Comparison of ENCODE assay signal across 24 mouse cellular contexts in genomic region chr11:47250301-47250700, GRCm38 (mm10).
DNase-seq lines count a peak whose midpoint lies in the region; ATAC-seq and TF ChIP-seq lines count a peak whose summit lies in the region.
"Had no signal": no experiment of that assay in that cellular context is flagged by ENCODE, and none has a peak within 500 bp of the region (broad histone marks: within the 10 kb centered on the region; RNA-seq: fewer than 3 reads in every experiment).

No protein-coding gene starts in this region.

- ATAC-seq in forebrain, embryonic 14.5 days = no peak
- ATAC-seq in forebrain, embryonic 11.5 days (replicated peaks; ENCODE audit: low FRiP score) = no peak
- no peak for ATAC-seq in midbrain, postnatal 0 days (ENCODE audit: low FRiP score)
- no peak for ATAC-seq in midbrain, embryonic 11.5 days (ENCODE audit: low FRiP score)
- ATAC-seq: inflammation-experienced regulatory T-cells, adult 6 months; liver, postnatal 0 days; midbrain, embryonic 16.5 days had no signal

- H3K9ac ChIP-seq in forebrain, embryonic 14.5 days (ENCODE audit: low read length) = no peak overlapping the region
- H3K9ac ChIP-seq in forebrain, embryonic 11.5 days (ENCODE audit: low read length) = no peak overlapping the region
- no peak overlapping the region for H3K9ac ChIP-seq in midbrain, postnatal 0 days (replicated peaks; ENCODE audit: low read length, poor library complexity, severe bottlenecking)
- H3K9ac ChIP-seq in midbrain, embryonic 11.5 days (ENCODE audit: low read length) = no peak overlapping the region
- H3K9ac ChIP-seq: embryonic facial prominence, embryonic 12.5 days; forebrain, postnatal 0 days; liver, postnatal 0 days had no signal

- peaks cover 5% of the 10 kb centered on the region; the same call in 1 of the 2 replicates for H3K4me1 ChIP-seq in forebrain, embryonic 14.5 days (ENCODE audit: control insufficient read depth, insufficient read depth, low read length)
- H3K4me1 ChIP-seq in forebrain, embryonic 11.5 days (replicated peaks; ENCODE audit: control insufficient read depth, insufficient read depth, low read length) = no peaks in the 10 kb centered on the region
- H3K4me1 ChIP-seq in midbrain, postnatal 0 days (ENCODE audit: insufficient read depth, low read length) = peaks cover 4% of the 10 kb centered on the region; the same call in 1 of the 2 replicates
- H3K4me1 ChIP-seq in midbrain, embryonic 11.5 days (ENCODE audit: control insufficient read depth, insufficient read depth, low read length) = no peaks in the 10 kb centered on the region

- no peaks in the 10 kb centered on the region for H3K36me3 ChIP-seq in forebrain, embryonic 14.5 days (ENCODE audit: control insufficient read depth, insufficient read depth, low read length)
- H3K36me3 ChIP-seq in forebrain, embryonic 11.5 days (ENCODE audit: control insufficient read depth, insufficient read depth, low read length) = no peaks in the 10 kb centered on the region
- no peaks in the 10 kb centered on the region for H3K36me3 ChIP-seq in midbrain, postnatal 0 days (ENCODE audit: insufficient read depth, low read length)
- no peaks in the 10 kb centered on the region for H3K36me3 ChIP-seq in midbrain, embryonic 11.5 days (ENCODE audit: control insufficient read depth, insufficient read depth, low read length)
- H3K36me3 ChIP-seq: embryonic facial prominence, embryonic 12.5 days; G1E; limb, embryonic 10.5 days had no signal

- H3K27ac ChIP-seq in forebrain, embryonic 14.5 days (ENCODE audit: low read depth, low read length) = no peak overlapping the region
- no peak overlapping the region for H3K27ac ChIP-seq in forebrain, embryonic 11.5 days (ENCODE audit: low read depth, low read length)
- H3K27ac ChIP-seq in midbrain, postnatal 0 days (ENCODE audit: low read depth, low read length) = no peak overlapping the region
- no peak overlapping the region for H3K27ac ChIP-seq in midbrain, embryonic 11.5 days (ENCODE audit: low read depth, low read length)
- H3K27ac ChIP-seq: embryonic facial prominence, embryonic 12.5 days; left cerebral cortex, adult 2 months; limb, embryonic 10.5 days had no signal

- H3K27me3 ChIP-seq in forebrain, embryonic 14.5 days (replicated peaks; ENCODE audit: control insufficient read depth, insufficient read depth, low read length) = no peaks in the 10 kb centered on the region
- H3K27me3 ChIP-seq in forebrain, embryonic 11.5 days (ENCODE audit: control insufficient read depth, insufficient read depth, low read length) = no peaks in the 10 kb centered on the region
- no peaks in the 10 kb centered on the region for H3K27me3 ChIP-seq in midbrain, postnatal 0 days (ENCODE audit: insufficient read depth, low read length)
- no peaks in the 10 kb centered on the region for H3K27me3 ChIP-seq in midbrain, embryonic 11.5 days (ENCODE audit: control insufficient read depth, insufficient read depth, low read length)
- H3K27me3 ChIP-seq: embryonic facial prominence, embryonic 12.5 days had no signal

- intact Hi-C loops in heart, postnatal 25 days (cut with DNase I) = no loop called here

- WGBS in forebrain, embryonic 14.5 days = 53% methylated on average over 7 of the region's 7 CpGs
- WGBS in forebrain, embryonic 11.5 days = 72% methylated on average over 7 of the region's 7 CpGs
- WGBS in midbrain, postnatal 0 days = 51% methylated on average over 7 of the region's 7 CpGs
- 50% methylated on average over 7 of the region's 7 CpGs for WGBS in midbrain, embryonic 11.5 days

- DNase-seq in forebrain, embryonic 14.5 days (ENCODE audit: low spot score) = peak; percentile 6
- no peak for DNase-seq in forebrain, embryonic 11.5 days (ENCODE audit: low spot score)
- peak; percentile 1 to 3 for DNase-seq in heart, adult 9 months (ENCODE audit: low spot score in 2 of 2)
- DNase-seq in heart, postnatal 25 days (ENCODE audit: low spot score) = no peak
- DNase-seq in midbrain, postnatal 0 days (ENCODE audit: low spot score) = peak; percentile 28
- no peak for DNase-seq in midbrain, embryonic 11.5 days (ENCODE audit: low spot score, missing footprints)
- peak; percentile 81 for DNase-seq in retina, postnatal 1 day
- no peak for DNase-seq in spleen, postnatal 10 days (ENCODE audit: low spot score in 2 of 2)
- DNase-seq: adrenal gland, postnatal 25 days; cerebellum, adult 18-20 months; cerebellum, postnatal 25 days; forebrain, postnatal 0 days; kidney, adult 2 months; kidney, postnatal 10 days; liver, postnatal 0 days; lung, postnatal 10 days; right cerebral cortex, adult 18-20 months; thymus, postnatal 25 days had no signal

- TF ChIP-seq CTCF in midbrain, postnatal 0 days (IDR thresholded peaks at IDR 0.05) = no peak

- H3K4me3 ChIP-seq in forebrain, embryonic 14.5 days (ENCODE audit: low read depth, low read length) = no peak overlapping the region
- H3K4me3 ChIP-seq in forebrain, embryonic 11.5 days (ENCODE audit: low read depth, low read length) = no peak overlapping the region
- H3K4me3 ChIP-seq in midbrain, postnatal 0 days (ENCODE audit: low read depth, low read length) = no peak overlapping the region
- no peak overlapping the region for H3K4me3 ChIP-seq in midbrain, embryonic 11.5 days (ENCODE audit: low read depth, low read length)
- H3K4me3 ChIP-seq: embryonic facial prominence, embryonic 12.5 days; left cerebral cortex, adult 2 months; limb, embryonic 10.5 days had no signal

- no peaks in the 10 kb centered on the region for H3K9me3 ChIP-seq in forebrain, embryonic 14.5 days (replicated peaks; ENCODE audit: control insufficient read depth, low read length)
- H3K9me3 ChIP-seq in forebrain, embryonic 11.5 days (ENCODE audit: control insufficient read depth, low read length) = no peaks in the 10 kb centered on the region
- no peaks in the 10 kb centered on the region for H3K9me3 ChIP-seq in midbrain, postnatal 0 days (ENCODE audit: low read length)
- H3K9me3 ChIP-seq in midbrain, embryonic 11.5 days (ENCODE audit: control insufficient read depth, low read length) = no peaks in the 10 kb centered on the region
- H3K9me3 ChIP-seq: embryonic facial prominence, embryonic 12.5 days; G1E; limb, embryonic 10.5 days had no signal

- H3K4me2 ChIP-seq in forebrain, embryonic 14.5 days (ENCODE audit: low read length) = no peak overlapping the region
- no peak overlapping the region for H3K4me2 ChIP-seq in forebrain, embryonic 11.5 days (ENCODE audit: low read depth, low read length, severe bottlenecking)
- H3K4me2 ChIP-seq in midbrain, postnatal 0 days (ENCODE audit: low read depth, low read length, poor library complexity, severe bottlenecking) = no peak overlapping the region
- no peak overlapping the region for H3K4me2 ChIP-seq in midbrain, embryonic 11.5 days
- H3K4me2 ChIP-seq: embryonic facial prominence, embryonic 12.5 days had no signal

Comparison
In these comparisons a context has a peak if more than half of its experiments do, and no peak if none do; other contexts are left out.
1. DNase-seq: peak in forebrain, embryonic 14.5 days (single experiment), heart, adult 9 months (2 of 2), midbrain, postnatal 0 days (single experiment) and retina, postnatal 1 day (single experiment); none in forebrain, embryonic 11.5 days (single experiment), heart, postnatal 25 days (single experiment), midbrain, embryonic 11.5 days (single experiment) and spleen, postnatal 10 days (0 of 2).